Mouse (Mus musculus) myocyte (in vitro differentiated cells): Measurements from ENCODE around the gene Pawr. TPM values are rescaled to one million over a fixed set of nuclear protein-coding genes. Genes with fewer than 3 reads are reported as not detected.

Source experiments
- H3K27me3 ChIP-seq: one replicate; pipeline ENCODE4 v1.6.1; 2011; ENCODE audit not compliant: control insufficient read depth, insufficient read depth, insufficient read length
- H3K36me3 ChIP-seq: one replicate; pipeline ENCODE4 v1.6.1; 2011; ENCODE audit not compliant: control insufficient read depth, insufficient read depth
- H3K4me2 ChIP-seq: one replicate; pipeline ENCODE4 v1.6.1; 2011; ENCODE audit warnings: low read depth, control low read depth
- H3K4me3 ChIP-seq: one replicate; pipeline ENCODE4 v1.5.1; 2011; ENCODE audit warnings: mild to moderate bottlenecking, control low read depth, moderate library complexity
- H3K79me2 ChIP-seq: one replicate; pipeline ENCODE4 v1.6.1; 2011; ENCODE audit not compliant: control insufficient read depth, insufficient read depth
- H3ac ChIP-seq: one replicate; pipeline ENCODE4 v1.6.1; 2011; ENCODE audit not compliant: control insufficient read depth, insufficient read length
- CEBPB ChIP-seq: IDR thresholded peaks from 2 replicates; pipeline ENCODE4 v1.6.1; 2011; ENCODE audit warnings: mild to moderate bottlenecking, moderate library complexity; ENCODE audit not compliant: poor library complexity, insufficient read depth, severe bottlenecking
- E2F4 ChIP-seq: IDR thresholded peaks from one replicate; pipeline ENCODE4 v1.6.1; 2011; ENCODE audit warnings: mild to moderate bottlenecking, control low read depth, moderate library complexity; ENCODE audit not compliant: insufficient read depth
- MAX ChIP-seq: IDR thresholded peaks from one replicate; pipeline ENCODE4 v1.6.1; 2011; ENCODE audit warnings: low read depth, mild to moderate bottlenecking, control low read depth
- MYOD1 ChIP-seq, 3 experiments: IDR thresholded peaks; one replicate each; pipeline ENCODE4 v1.6.1; 2011; ENCODE audit warnings: control low read depth in 2 of 3, low read depth in 2 of 3, mild to moderate bottlenecking in 2 of 3, moderate library complexity in 1 of 3; ENCODE audit not compliant: insufficient read length in 2 of 3, control insufficient read depth in 1 of 3
- MYOG ChIP-seq, 3 experiments: IDR thresholded peaks; one replicate each; pipeline ENCODE4 v1.6.1; 2011; ENCODE audit warnings: control low read depth in 2 of 3, low read depth in 2 of 3, mild to moderate bottlenecking in 2 of 3; ENCODE audit not compliant: insufficient read length in 2 of 3, control insufficient read depth in 1 of 3, insufficient read depth in 1 of 3
- POLR2A ChIP-seq: IDR thresholded peaks from one replicate; pipeline ENCODE4 v1.6.1; 2011; ENCODE audit warnings: low read depth, mild to moderate bottlenecking, control low read depth, moderate library complexity; ENCODE audit not compliant: insufficient read length
- POLR2AphosphoS2 ChIP-seq: IDR thresholded peaks from one replicate; pipeline ENCODE4 v1.6.1; 2011; ENCODE audit warnings: low read depth, control low read depth; ENCODE audit not compliant: insufficient read length
- REST ChIP-seq: IDR thresholded peaks from one replicate; pipeline ENCODE4 v1.6.1; 2011; ENCODE audit warnings: mild to moderate bottlenecking, control low read depth, moderate library complexity; ENCODE audit not compliant: insufficient read depth, insufficient read length
- SRF ChIP-seq: IDR thresholded peaks from one replicate; pipeline ENCODE4 v1.6.1; 2011; ENCODE audit warnings: low read depth; ENCODE audit not compliant: control insufficient read depth, insufficient read length
- TCF12 ChIP-seq: IDR thresholded peaks from one replicate; pipeline ENCODE4 v1.6.1; 2011; ENCODE audit warnings: mild to moderate bottlenecking, control low read depth; ENCODE audit not compliant: poor library complexity, insufficient read depth, severe bottlenecking
- TCF3 ChIP-seq: IDR thresholded peaks from one replicate; pipeline ENCODE4 v1.6.1; 2011; ENCODE audit warnings: low read depth, control low read depth; ENCODE audit not compliant: insufficient read length
- USF1 ChIP-seq: IDR thresholded peaks from one replicate; pipeline ENCODE4 v1.6.1; 2011; ENCODE audit warnings: low read depth, mild to moderate bottlenecking, control low read depth, moderate library complexity
- polyA plus RNA-seq: library from polyadenylated mRNA; unstranded; fragments of >200 nt; fragmentation: generic; extraction: Trizol; gene quantifications from one replicate; pipeline ENCODE4 v1.2.1, GENCODE M21; 2012; ENCODE audit warnings: missing spikeins

Pawr gene
- polyA plus RNA-seq, 1 experiment: 2.9 TPM

GRCm38 (mm10) chr10:108406798-108407754, 75.2 kb downstream of the Pawr start:
- Histone ChIP-seq H3ac (no peak overlapping the region), H3K79me2 (no peaks in the 10 kb centered on the region), H3K27me3 (no peaks in the 10 kb centered on the region), H3K4me2 (no peak overlapping the region), H3K4me3 (no peak overlapping the region), H3K36me3 (no peaks in the 10 kb centered on the region)
- TF ChIP-seq E2F4 (no peak), POLR2A (no peak), MYOG (IDR thresholded peaks at IDR 0.05; ENCODE audit: control insufficient read depth in 1 of 3, insufficient read depth in 1 of 3, insufficient read length in 2 of 3, low read depth in 2 of 3) (no peak), REST (no peak), USF1 (no peak), MYOD1 (IDR thresholded peaks at IDR 0.05; ENCODE audit: control insufficient read depth in 1 of 3, insufficient read length in 2 of 3, low read depth in 2 of 3) (no peak), TCF3 (no peak), MAX (no peak)

DNA sequence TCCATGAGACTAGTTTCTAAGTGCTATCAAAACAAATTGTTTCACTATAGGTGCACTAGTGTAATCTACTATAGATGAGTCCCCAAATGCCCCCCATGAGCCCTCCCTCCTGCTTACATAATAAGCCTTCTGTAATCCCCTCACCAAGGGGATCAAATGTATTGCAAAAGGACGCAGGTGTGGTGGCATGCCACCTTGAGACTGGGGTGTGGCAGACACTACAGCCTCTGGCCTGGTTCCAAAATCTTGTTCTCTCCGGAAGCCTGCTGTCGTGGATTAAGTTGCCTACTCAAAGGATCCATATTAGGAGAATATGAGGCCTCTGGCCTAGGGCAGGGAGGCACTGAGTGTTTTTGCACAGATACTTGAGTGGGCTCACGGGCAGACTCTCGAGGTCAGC, 76.1 kb downstream of the Pawr start:
- H3K27me3 ChIP-seq: no peaks in the 10 kb centered on the region
- no peak overlapping the region for H3K4me2 ChIP-seq
- no peak for TF ChIP-seq TCF12
- no peak for TF ChIP-seq REST
- TF ChIP-seq SRF: no peak
- no peak for TF ChIP-seq MAX
- TF ChIP-seq CEBPB: no peak
- no peak for TF ChIP-seq TCF3
- no peak for TF ChIP-seq POLR2AphosphoS2
- no peak for TF ChIP-seq POLR2A
- TF ChIP-seq MYOD1 (IDR thresholded peaks at IDR 0.05; ENCODE audit: control insufficient read depth in 1 of 3, insufficient read length in 2 of 3, low read depth in 2 of 3): no peak
- no peak for TF ChIP-seq E2F4
- no peak for TF ChIP-seq MYOG (IDR thresholded peaks at IDR 0.05; ENCODE audit: control insufficient read depth in 1 of 3, insufficient read depth in 1 of 3, insufficient read length in 2 of 3, low read depth in 2 of 3)
- TF ChIP-seq USF1: no peak
- H3K36me3 ChIP-seq: no peaks in the 10 kb centered on the region
- no peaks in the 10 kb centered on the region for H3K79me2 ChIP-seq
- no peak overlapping the region for H3ac ChIP-seq
- no peak overlapping the region for H3K4me3 ChIP-seq

- H3K27me3 ChIP-seq: no peaks in the 10 kb centered on the region
- H3K36me3 ChIP-seq: no peaks in the 10 kb centered on the region
- no peak for TF ChIP-seq POLR2AphosphoS2
- TF ChIP-seq TCF3: no peak
- no peak for TF ChIP-seq E2F4
- TF ChIP-seq POLR2A: no peak
- no peak for TF ChIP-seq MYOG (IDR thresholded peaks at IDR 0.05; ENCODE audit: control insufficient read depth in 1 of 3, insufficient read depth in 1 of 3, insufficient read length in 2 of 3, low read depth in 2 of 3)
- TF ChIP-seq USF1: no peak
- TF ChIP-seq REST: no peak
- no peak for TF ChIP-seq TCF12
- no peak for TF ChIP-seq CEBPB
- TF ChIP-seq SRF: no peak
- no peak for TF ChIP-seq MAX
- TF ChIP-seq MYOD1 (IDR thresholded peaks at IDR 0.05; ENCODE audit: control insufficient read depth in 1 of 3, insufficient read length in 2 of 3, low read depth in 2 of 3): no peak
Observed at GRCm38 (mm10) chr10:108408437-108408836, 76.5 kb downstream of the Pawr start.

GRCm38 (mm10) chr10:108408986-108409385, 77.1 kb downstream of the Pawr start:
- no peak overlapping the region for H3K4me2 ChIP-seq
- TF ChIP-seq USF1 (no peak), MAX (no peak), SRF (no peak), TCF12 (no peak), MYOG (IDR thresholded peaks at IDR 0.05; ENCODE audit: control insufficient read depth in 1 of 3, insufficient read depth in 1 of 3, insufficient read length in 2 of 3, low read depth in 2 of 3) (no peak), CEBPB (no peak), POLR2A (no peak), POLR2AphosphoS2 (no peak), REST (no peak), MYOD1 (IDR thresholded peaks at IDR 0.05; ENCODE audit: control insufficient read depth in 1 of 3, insufficient read length in 2 of 3, low read depth in 2 of 3) (no peak), TCF3 (no peak), E2F4 (no peak)
- H3K79me2 ChIP-seq: no peaks in the 10 kb centered on the region
- H3ac ChIP-seq: no peak overlapping the region
- H3K36me3 ChIP-seq: no peaks in the 10 kb centered on the region
- no peaks in the 10 kb centered on the region for H3K27me3 ChIP-seq
- H3K4me3 ChIP-seq: no peak overlapping the region

More at GRCm38 (mm10) chr10:108408437-108408836, 76.5 kb downstream of the Pawr start:
- Histone ChIP-seq H3ac (no peak overlapping the region), H3K4me3 (no peak overlapping the region), H3K79me2 (no peaks in the 10 kb centered on the region), H3K4me2 (no peak overlapping the region)

DNA sequence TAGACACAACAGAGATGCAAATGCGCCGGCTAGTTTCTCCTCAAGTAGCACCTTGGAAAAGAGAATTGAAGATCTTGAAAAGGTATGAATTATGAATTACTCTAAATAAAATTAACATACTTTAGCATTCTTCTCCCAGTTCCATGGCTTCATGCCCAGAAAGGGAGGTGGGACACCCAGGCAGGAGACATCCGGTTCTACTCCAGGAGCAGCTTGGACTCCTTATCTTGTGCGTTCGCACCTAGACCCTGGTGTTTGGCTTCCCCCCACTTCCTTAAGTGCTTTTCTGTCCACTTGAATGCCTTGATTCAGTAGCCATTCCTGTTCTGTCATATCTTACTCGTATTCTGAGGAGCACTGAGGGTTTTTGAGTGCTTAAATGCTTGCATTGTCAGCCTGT, 77.6 kb downstream of the Pawr start:
- H3K27me3 ChIP-seq: no peaks in the 10 kb centered on the region
- TF ChIP-seq E2F4 (no peak), MAX (no peak), CEBPB (no peak), MYOG (IDR thresholded peaks at IDR 0.05; ENCODE audit: control insufficient read depth in 1 of 3, insufficient read depth in 1 of 3, insufficient read length in 2 of 3, low read depth in 2 of 3) (no peak), USF1 (no peak), MYOD1 (IDR thresholded peaks at IDR 0.05; ENCODE audit: control insufficient read depth in 1 of 3, insufficient read length in 2 of 3, low read depth in 2 of 3) (no peak), POLR2A (no peak), REST (no peak), TCF12 (no peak), POLR2AphosphoS2 (no peak), SRF (no peak), TCF3 (no peak)

More for the DNA sequence above, 77.6 kb downstream of the Pawr start:
- no peak overlapping the region for H3ac ChIP-seq
- H3K4me2 ChIP-seq: no peak overlapping the region
- no peaks in the 10 kb centered on the region for H3K79me2 ChIP-seq
- H3K4me3 ChIP-seq: no peak overlapping the region
- no peaks in the 10 kb centered on the region for H3K36me3 ChIP-seq
